Mouse (Mus musculus) stomach, embryonic 14.5 days (tissue): ENCODE results near the gene Fam205a3. TPM values are rescaled to one million over a fixed set of nuclear protein-coding genes. Genes with fewer than 3 reads are reported as not detected.
"Not testable (repeated sequence)": the region's sequence is repeated elsewhere in the genome, so short reads cannot be mapped to it uniquely, and the experiment has no call there.

Experiments used
- ATAC-seq: fragments of 200-750 bp; cut with Nextera tagmentation; 2 replicates; pipeline ENCODE4 v1.8.0; 2017; ENCODE audit warnings: low read depth, moderate TSS enrichment; ENCODE audit not compliant: insufficient number of reproducible peaks, insufficient read depth, low FRiP score
- H3K27ac ChIP-seq: fragments of 300-500 bp; sonication (generic); 2 replicates; pipeline ENCODE4 v1.5.1; 2014; ENCODE audit warnings: mild to moderate bottlenecking, low read length, moderate library complexity, mixed read lengths
- H3K27me3 ChIP-seq: fragments of 300-500 bp; sonication (generic); 2 replicates; pipeline ENCODE4 v1.6.1; 2014; ENCODE audit warnings: low read length, control low read depth, mixed read lengths; ENCODE audit not compliant: control insufficient read depth, insufficient read depth
- H3K36me3 ChIP-seq: fragments of 300-500 bp; sonication (generic); 2 replicates; pipeline ENCODE4 v1.6.1; 2014; ENCODE audit warnings: mild to moderate bottlenecking, control low read depth, low read length, moderate library complexity, mixed read lengths; ENCODE audit not compliant: control insufficient read depth, insufficient read depth
- H3K4me1 ChIP-seq: fragments of 300-500 bp; sonication (generic); 2 replicates; pipeline ENCODE4 v1.6.1; 2014; ENCODE audit warnings: low read length, control low read depth, mixed read lengths; ENCODE audit not compliant: control insufficient read depth, insufficient read depth
- H3K4me2 ChIP-seq: fragments of 300-500 bp; sonication (generic); replicated peaks from 2 replicates; pipeline ENCODE4 v1.6.1; 2014; ENCODE audit warnings: low read depth, low read length, control low read depth
- H3K4me3 ChIP-seq: fragments of 300-500 bp; sonication (generic); 2 replicates; pipeline ENCODE4 v1.5.1; 2014; ENCODE audit warnings: low read depth, low read length, control low read depth
- H3K9ac ChIP-seq: fragments of 300-500 bp; sonication (generic); replicated peaks from 2 replicates; pipeline ENCODE4 v1.6.1; 2014; ENCODE audit warnings: low read depth, mild to moderate bottlenecking, control low read depth, low read length, moderate library complexity, mixed read lengths
- H3K9me3 ChIP-seq: fragments of 300-500 bp; sonication (generic); 2 replicates; pipeline ENCODE4 v1.6.1; 2016; ENCODE audit warnings: low read depth, low read length, control low read depth; ENCODE audit not compliant: control insufficient read depth
- WGBS: fragments of 180-500 bp; shearing (Covaris S2); extraction: QIAGEN DNeasy Blood & Tissue Kit; methylation state at CpG from one replicate; pipeline ENCODE4 v1.1.7; 2014; 5-methylcytosine and 5-hydroxymethylcytosine counted together
- polyA plus RNA-seq: library from polyadenylated mRNA; unstranded; fragments of >200 nt; fragmentation: Nextera tagmentation; extraction: Ambion mirVana; gene quantifications from 2 replicates; pipeline ENCODE4 v1.2.1, GENCODE M21; 2014

Gene Fam205a3
- polyA plus RNA-seq = 0.18 TPM in 1 of 2 replicates, not detected in the other

- H3K9ac ChIP-seq, H3K4me3 ChIP-seq, H3K27me3 ChIP-seq, H3K4me2 ChIP-seq, H3K9me3 ChIP-seq, H3K27ac ChIP-seq, H3K4me1 ChIP-seq, ATAC-seq, H3K36me3 ChIP-seq: not testable (repeated sequence)
- WGBS = no CpG with 5 or more reads among the region's 1 CpGs
These were observed at the start of gene Fam205a3 for GRCm38 (mm10) chr4:42318034-42318433. Gene Fam205a3 (plus strand): TSS chr4:42318334.

GRCm38 (mm10) chr4:42293967-42294366 is 24.2 kb upstream of the Fam205a3 start, which contains the start of gene Gm21953:
Gene Gm21953 (plus strand): TSS chr4:42294267.
- not testable (repeated sequence) for H3K27ac ChIP-seq, H3K9me3 ChIP-seq, ATAC-seq, H3K9ac ChIP-seq, H3K36me3 ChIP-seq, H3K4me2 ChIP-seq, H3K4me3 ChIP-seq, H3K4me1 ChIP-seq, H3K27me3 ChIP-seq
- no CpG with 5 or more reads among the region's 18 CpGs for WGBS

Other genes starting within 250 kb of the Fam205a3 start
- gene Gm3893, start 227.1 kb upstream of the Fam205a3 start, polyA plus RNA-seq = not detected in 2 replicates
- not detected in 2 replicates for gene Gm13304, start 203.5 kb upstream of the Fam205a3 start, polyA plus RNA-seq
- gene Gm13306, start 164.9 kb upstream of the Fam205a3 start, polyA plus RNA-seq = not detected in 2 replicates
- not detected in 2 replicates for gene Gm13305, start 149.7 kb upstream of the Fam205a3 start, polyA plus RNA-seq
- gene Gm10600, start 77.7 kb upstream of the Fam205a3 start, polyA plus RNA-seq = not detected in 2 replicates
- gene Ccl21b, start 62.6 kb upstream of the Fam205a3 start, polyA plus RNA-seq = 0.75 TPM in 1 of 2 replicates, not detected in the other
- gene Gm21953, start 24.1 kb upstream of the Fam205a3 start, polyA plus RNA-seq = not detected in 2 replicates
- not detected in 2 replicates for gene Gm21586, start 121.0 kb downstream of the Fam205a3 start, polyA plus RNA-seq
- gene Gm2163, start 148.4 kb downstream of the Fam205a3 start, polyA plus RNA-seq = 0.13 TPM in 1 of 2 replicates, not detected in the other
- gene Fam205a2, start 209.8 kb downstream of the Fam205a3 start, polyA plus RNA-seq = 0.18 TPM in 1 of 2 replicates, not detected in the other